Mouse (Mus musculus): ENCODE measurements around the gene Cd93. TPM values are rescaled to one million over a fixed set of nuclear protein-coding genes. Genes with fewer than 3 reads are reported as not detected.
A peak's percentile ranks its signal among the peaks of the same experiment; 100 is the strongest.

Cd93 gene
- polyA plus RNA-seq, 1 experiment from 2014 or later, result 5.6 TPM

GRCm38 (mm10) chr2:148436285-148436684 lies 7.1 kb downstream of the Cd93 start:
- no peaks in the 10 kb centered on the region for H3K9me3 ChIP-seq
- H3K36me3 ChIP-seq (replicated peaks), result no peaks in the 10 kb centered on the region
- WGBS, result 43% methylated on average over 3 of the region's 3 CpGs
- no peak overlapping the region for H3K27ac ChIP-seq (replicated peaks)
- no peaks in the 10 kb centered on the region for H3K27me3 ChIP-seq (replicated peaks; ENCODE audit: low read depth, poor library complexity, severe bottlenecking)
- DNase-seq (ENCODE audit: low spot score), result no peak
- H3K4me3 ChIP-seq, result no peak overlapping the region
- peaks cover 12% of the 10 kb centered on the region for H3K4me1 ChIP-seq

- Histone ChIP-seq H3K36me3 (replicated peaks) (no peaks in the 10 kb centered on the region), H3K27me3 (replicated peaks; ENCODE audit: low read depth, poor library complexity, severe bottlenecking) (no peaks in the 10 kb centered on the region), H3K4me1 (no peaks in the 10 kb centered on the region), H3K9me3 (no peaks in the 10 kb centered on the region), H3K27ac (replicated peaks) (no peak overlapping the region), H3K4me3 (no peak overlapping the region)
- WGBS, result 70% methylated on average over 2 of the region's 2 CpGs
- no peak for DNase-seq (ENCODE audit: low spot score)
Measured at GRCm38 (mm10) chr2:148432346-148432745, 11.0 kb downstream of the Cd93 start.

- no peaks in the 10 kb centered on the region for H3K4me1 ChIP-seq
- WGBS, result 80% methylated on average over 4 of the region's 4 CpGs
Measured at GRCm38 (mm10) chr2:148430941-148431340, 12.4 kb downstream of the Cd93 start.

GRCm38 (mm10) chr2:148429001-148429505 lies 14.3 kb downstream of the Cd93 start:
- H3K4me1 ChIP-seq, result no peaks in the 10 kb centered on the region
- H3K27me3 ChIP-seq (replicated peaks; ENCODE audit: low read depth, poor library complexity, severe bottlenecking), result no peaks in the 10 kb centered on the region
- H3K36me3 ChIP-seq (replicated peaks), result no peaks in the 10 kb centered on the region
- H3K4me3 ChIP-seq, result no peak overlapping the region
- no peak for DNase-seq (ENCODE audit: low spot score)
- no peak overlapping the region for H3K27ac ChIP-seq (replicated peaks)
- no peaks in the 10 kb centered on the region for H3K9me3 ChIP-seq

More at GRCm38 (mm10) chr2:148430941-148431340, 12.4 kb downstream of the Cd93 start:
- no peaks in the 10 kb centered on the region for H3K9me3 ChIP-seq
- no peak for DNase-seq (ENCODE audit: low spot score)
- no peaks in the 10 kb centered on the region for H3K27me3 ChIP-seq (replicated peaks; ENCODE audit: low read depth, poor library complexity, severe bottlenecking)
- H3K4me3 ChIP-seq, result no peak overlapping the region
- H3K27ac ChIP-seq (replicated peaks), result no peak overlapping the region
- no peaks in the 10 kb centered on the region for H3K36me3 ChIP-seq (replicated peaks)

- no peak overlapping the region for H3K27ac ChIP-seq (replicated peaks)
- no peaks in the 10 kb centered on the region for H3K9me3 ChIP-seq
- no peak overlapping the region for H3K4me3 ChIP-seq
- WGBS, result 86% methylated on average over 3 of the region's 3 CpGs
- no peaks in the 10 kb centered on the region for H3K36me3 ChIP-seq (replicated peaks)
- H3K27me3 ChIP-seq (replicated peaks; ENCODE audit: low read depth, poor library complexity, severe bottlenecking), result no peaks in the 10 kb centered on the region
- no peaks in the 10 kb centered on the region for H3K4me1 ChIP-seq
- DNase-seq (ENCODE audit: low spot score), result no peak
Measured at GRCm38 (mm10) chr2:148428523-148428922, 14.8 kb downstream of the Cd93 start.

GRCm38 (mm10) chr2:148427553-148427952 lies 15.8 kb downstream of the Cd93 start:
- H3K27ac ChIP-seq (replicated peaks), result no peak overlapping the region
- H3K36me3 ChIP-seq (replicated peaks), result no peaks in the 10 kb centered on the region
- no peak overlapping the region for H3K4me3 ChIP-seq
- whole genome bisulfite sequencing, result 83% methylated on average over 3 of the region's 3 CpGs
- 0 out of 2 replicates have a peak, but pooled peaks cover 2% of the 10 kb centered on the region for H3K4me1 ChIP-seq
- no peaks in the 10 kb centered on the region for H3K9me3 ChIP-seq
- no peaks in the 10 kb centered on the region for H3K27me3 ChIP-seq (replicated peaks; ENCODE audit: low read depth, poor library complexity, severe bottlenecking)
- DNase-seq (ENCODE audit: low spot score), result no peak

- H3K27me3 ChIP-seq (replicated peaks; ENCODE audit: low read depth, poor library complexity, severe bottlenecking), result no peaks in the 10 kb centered on the region
- H3K4me1 ChIP-seq, result 0 out of 2 replicates have a peak, but pooled peaks cover 2% of the 10 kb centered on the region
- H3K4me3 ChIP-seq, result no peak overlapping the region
- WGBS, result 69% methylated on average over 5 of the region's 5 CpGs
- H3K36me3 ChIP-seq (replicated peaks), result no peaks in the 10 kb centered on the region
- no peak overlapping the region for H3K27ac ChIP-seq (replicated peaks)
- DNase-seq (ENCODE audit: low spot score), result no peak
- no peaks in the 10 kb centered on the region for H3K9me3 ChIP-seq
Measured at GRCm38 (mm10) chr2:148425709-148426382, 17.5 kb downstream of the Cd93 start.

- Histone ChIP-seq H3K9me3 (no peaks in the 10 kb centered on the region), H3K27ac (replicated peaks) (no peak overlapping the region), H3K4me1 (peaks cover 8% of the 10 kb centered on the region; the same call in 1 of the 2 replicates), H3K27me3 (replicated peaks; ENCODE audit: low read depth, poor library complexity, severe bottlenecking) (no peaks in the 10 kb centered on the region), H3K4me3 (no peak overlapping the region), H3K36me3 (replicated peaks) (no peaks in the 10 kb centered on the region)
- WGBS, result 57% methylated on average over 1 of the region's 1 CpGs
- DNase-seq (ENCODE audit: low spot score), result no peak
Measured at GRCm38 (mm10) chr2:148421706-148422105, 21.7 kb downstream of the Cd93 start.

GRCm38 (mm10) chr2:148421112-148421511 lies 22.3 kb downstream of the Cd93 start:
- 65% methylated on average over 1 of the region's 1 CpGs for WGBS
- Histone ChIP-seq H3K36me3 (replicated peaks) (no peaks in the 10 kb centered on the region), H3K9me3 (no peaks in the 10 kb centered on the region), H3K27me3 (replicated peaks; ENCODE audit: low read depth, poor library complexity, severe bottlenecking) (no peaks in the 10 kb centered on the region), H3K4me1 (peaks cover 13% of the 10 kb centered on the region; the same call in 1 of the 2 replicates), H3K27ac (replicated peaks) (no peak overlapping the region), H3K4me3 (no peak overlapping the region)
- no peak for DNase-seq (ENCODE audit: low spot score)

GRCm38 (mm10) chr2:148419776-148420175 lies 23.6 kb downstream of the Cd93 start:
- Histone ChIP-seq H3K36me3 (replicated peaks) (no peaks in the 10 kb centered on the region), H3K9me3 (no peaks in the 10 kb centered on the region), H3K27ac (replicated peaks) (no peak overlapping the region), H3K4me1 (peaks cover 13% of the 10 kb centered on the region; the same call in 1 of the 2 replicates), H3K27me3 (replicated peaks; ENCODE audit: low read depth, poor library complexity, severe bottlenecking) (no peaks in the 10 kb centered on the region), H3K4me3 (no peak overlapping the region)
- WGBS, result 87% methylated on average over 2 of the region's 2 CpGs
- no peak for DNase-seq (ENCODE audit: low spot score)

GRCm38 (mm10) chr2:148419151-148419550 lies 24.2 kb downstream of the Cd93 start:
- Histone ChIP-seq H3K36me3 (replicated peaks) (no peaks in the 10 kb centered on the region), H3K4me3 (no peak overlapping the region), H3K27me3 (replicated peaks; ENCODE audit: low read depth, poor library complexity, severe bottlenecking) (no peaks in the 10 kb centered on the region), H3K27ac (replicated peaks) (no peak overlapping the region), H3K9me3 (no peaks in the 10 kb centered on the region), H3K4me1 (peaks cover 13% of the 10 kb centered on the region; the same call in 1 of the 2 replicates)
- DNase-seq (ENCODE audit: low spot score), result no peak
- WGBS, result 75% methylated on average over 3 of the region's 3 CpGs

- peaks cover 51% of the 10 kb centered on the region for H3K27me3 ChIP-seq (replicated peaks; ENCODE audit: low read depth, poor library complexity, severe bottlenecking)
- WGBS, result 79% methylated on average over 1 of the region's 1 CpGs
- peaks cover 36% of the 10 kb centered on the region for H3K4me1 ChIP-seq
- H3K9me3 ChIP-seq, result no peaks in the 10 kb centered on the region
- H3K27ac ChIP-seq (replicated peaks), result no peak overlapping the region
- no peaks in the 10 kb centered on the region for H3K36me3 ChIP-seq (replicated peaks)
- no peak overlapping the region for H3K4me3 ChIP-seq
- no peak for DNase-seq (ENCODE audit: low spot score)
Measured at GRCm38 (mm10) chr2:148409821-148410220, 33.5 kb downstream of the Cd93 start.

- 20% methylated on average over 9 of the region's 9 CpGs for whole genome bisulfite sequencing
- H3K4me3 ChIP-seq, result no peak overlapping the region
- H3K27me3 ChIP-seq (replicated peaks; ENCODE audit: low read depth, poor library complexity, severe bottlenecking), result peaks cover 58% of the 10 kb centered on the region
Measured at GRCm38 (mm10) chr2:148409141-148409540, 34.2 kb downstream of the Cd93 start.

More at GRCm38 (mm10) chr2:148409141-148409540, 34.2 kb downstream of the Cd93 start:
- Histone ChIP-seq H3K36me3 (replicated peaks) (no peaks in the 10 kb centered on the region), H3K4me1 (peaks cover 36% of the 10 kb centered on the region), H3K27ac (replicated peaks) (no peak overlapping the region), H3K9me3 (no peaks in the 10 kb centered on the region)
- DNase-seq (ENCODE audit: low spot score), result peak; percentile 81

Measured in embryonic facial prominence, embryonic 10.5 days (tissue).